Mouse (Mus musculus) forebrain, embryonic 14.5 days (tissue): ENCODE data around the gene Serpinb8. TPM values are rescaled to one million over a fixed set of nuclear protein-coding genes. Genes with fewer than 3 reads are reported as not detected.

Source experiments
- ATAC-seq: fragments of 200-750 bp; cut with Nextera tagmentation; 2 replicates; pipeline ENCODE4 v1.8.0; 2017; ENCODE audit warnings: mild to moderate bottlenecking, moderate library complexity
- DNase-seq: peaks from one replicate; pipeline ENCODE4 v3.0.0-alpha.2; 2015; ENCODE audit warnings: low spot score
- H3K27ac ChIP-seq: fragments of 300-500 bp; sonication (generic); 2 replicates; pipeline ENCODE4 v1.5.1; 2014; ENCODE audit warnings: low read depth, mild to moderate bottlenecking, control low read depth, low read length, moderate library complexity
- H3K27me3 ChIP-seq: fragments of 300-500 bp; sonication (generic); replicated peaks from 2 replicates; pipeline ENCODE4 v1.6.1; 2014; ENCODE audit warnings: low read length, control low read depth, mixed read lengths; ENCODE audit not compliant: control insufficient read depth, insufficient read depth
- H3K36me3 ChIP-seq: fragments of 300-500 bp; sonication (generic); 2 replicates; pipeline ENCODE4 v1.6.1; 2014; ENCODE audit warnings: low read length, control low read depth; ENCODE audit not compliant: control insufficient read depth, insufficient read depth
- H3K4me1 ChIP-seq: fragments of 300-500 bp; sonication (generic); 2 replicates; pipeline ENCODE4 v1.6.1; 2014; ENCODE audit warnings: antibody characterized with exemption, low read length, control low read depth; ENCODE audit not compliant: control insufficient read depth, insufficient read depth
- H3K4me2 ChIP-seq: fragments of 300-500 bp; sonication (generic); 2 replicates; pipeline ENCODE4 v1.6.1; 2014; ENCODE audit warnings: mild to moderate bottlenecking, control low read depth, low read length
- H3K4me3 ChIP-seq: fragments of 300-500 bp; sonication (generic); 2 replicates; pipeline ENCODE4 v1.5.1; 2014; ENCODE audit warnings: low read depth, low read length, control low read depth
- H3K9ac ChIP-seq: fragments of 300-500 bp; sonication (generic); 2 replicates; pipeline ENCODE4 v1.6.1; 2014; ENCODE audit warnings: mild to moderate bottlenecking, low read length, control low read depth, moderate library complexity
- H3K9me3 ChIP-seq: fragments of 300-500 bp; sonication (generic); replicated peaks from 2 replicates; pipeline ENCODE4 v1.6.1; 2016; ENCODE audit warnings: low read length, control low read depth, mixed read lengths; ENCODE audit not compliant: control insufficient read depth
- WGBS: fragments of 180-500 bp; shearing (Covaris S2); extraction: QIAGEN DNeasy Blood & Tissue Kit; methylation state at CpG from one replicate; pipeline ENCODE4 v1.1.7; 2014; 5-methylcytosine and 5-hydroxymethylcytosine counted together
- polyA plus RNA-seq: library from polyadenylated mRNA; unstranded; fragments of >200 nt; fragmentation: Nextera tagmentation; extraction: Ambion mirVana; gene quantifications from 2 replicates; pipeline ENCODE4 v1.2.1, GENCODE M21; 2014

Gene Serpinb8
- polyA plus RNA-seq, 1 experiment from 2014 or later = 0.09 TPM

DNA sequence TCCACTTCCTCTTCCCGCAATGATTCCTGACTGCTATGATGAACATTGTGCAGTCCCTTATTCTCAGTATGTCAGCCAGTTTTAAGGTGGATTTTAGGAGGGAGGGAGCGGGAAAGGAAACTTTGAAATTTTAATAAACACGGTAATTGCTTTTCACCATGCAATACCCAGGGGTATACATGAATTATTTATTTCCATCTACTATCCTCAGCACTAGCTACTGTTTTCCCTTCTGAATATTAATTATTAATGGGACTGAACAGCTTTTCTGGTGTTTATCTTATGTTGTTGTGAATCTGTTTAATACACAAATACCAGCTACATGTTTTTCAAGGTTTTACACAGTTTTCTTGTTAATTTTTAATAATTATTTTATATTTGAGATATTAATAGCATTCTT lies 4.9 kb upstream of the Serpinb8 start:
- H3K4me3 ChIP-seq = no peak overlapping the region
- no peaks in the 10 kb centered on the region for H3K9me3 ChIP-seq
- H3K27me3 ChIP-seq = no peaks in the 10 kb centered on the region
- no peak overlapping the region for H3K4me2 ChIP-seq
- DNase-seq = no peak
- whole genome bisulfite sequencing = 92% methylated on average over 3 of the region's 3 CpGs
- H3K36me3 ChIP-seq = no peaks in the 10 kb centered on the region
- no peaks in the 10 kb centered on the region for H3K4me1 ChIP-seq
- ATAC-seq = no peak
- no peak overlapping the region for H3K27ac ChIP-seq
- no peak overlapping the region for H3K9ac ChIP-seq

DNA sequence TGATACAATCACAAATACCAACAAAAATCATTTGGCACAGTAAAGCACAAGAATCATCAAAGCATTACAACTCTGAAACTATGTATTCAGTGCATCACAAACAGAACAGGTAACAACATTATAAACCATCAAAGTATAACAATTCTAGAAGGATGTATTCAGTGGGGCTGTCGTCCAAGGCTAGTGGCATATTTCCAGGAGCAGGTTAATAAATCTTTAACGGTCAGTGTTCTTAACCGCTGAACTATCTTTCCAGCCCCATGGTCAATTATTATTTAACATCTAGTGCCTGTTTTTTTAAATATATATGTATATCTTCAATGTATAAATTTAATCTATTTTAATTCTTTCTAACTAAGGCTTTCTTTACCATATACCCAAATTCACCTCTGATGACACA lies 3.6 kb upstream of the Serpinb8 start:
- no peak for ATAC-seq
- DNase-seq = no peak
- Histone ChIP-seq H3K9me3 (no peaks in the 10 kb centered on the region), H3K36me3 (no peaks in the 10 kb centered on the region), H3K9ac (no peak overlapping the region), H3K4me1 (peaks cover 2% of the 10 kb centered on the region; the same call in 1 of the 2 replicates), H3K4me2 (no peak overlapping the region), H3K27me3 (no peaks in the 10 kb centered on the region), H3K4me3 (no peak overlapping the region), H3K27ac (no peak overlapping the region)
- 92% methylated on average over 3 of the region's 3 CpGs for WGBS

DNA sequence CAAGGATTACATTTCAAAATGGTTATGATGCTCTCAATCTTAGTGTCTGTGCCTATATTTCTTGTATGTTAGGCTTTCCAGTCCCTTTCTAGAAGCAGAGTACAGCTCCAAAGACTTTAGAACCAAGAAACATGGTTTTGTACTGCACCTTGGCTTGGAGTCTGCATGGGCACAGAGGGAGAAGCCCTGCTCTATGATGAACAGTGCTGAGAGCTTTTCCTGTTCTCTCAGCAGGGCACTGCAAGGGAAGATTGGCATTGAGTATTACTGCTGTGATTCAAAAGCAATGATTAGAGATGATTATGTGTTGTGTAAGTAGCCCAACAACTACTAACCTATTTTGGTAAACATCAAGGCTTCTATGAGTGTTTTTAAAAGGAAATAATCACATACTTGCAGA lies 1.6 kb upstream of the Serpinb8 start:
- H3K9ac ChIP-seq = no peak overlapping the region
- H3K36me3 ChIP-seq = no peaks in the 10 kb centered on the region
- no peak overlapping the region for H3K4me2 ChIP-seq
- H3K9me3 ChIP-seq = no peaks in the 10 kb centered on the region
- no peak overlapping the region for H3K4me3 ChIP-seq
- no peak overlapping the region for H3K27ac ChIP-seq
- DNase-seq = no peak
- H3K27me3 ChIP-seq = no peaks in the 10 kb centered on the region
- H3K4me1 ChIP-seq = peaks cover 2% of the 10 kb centered on the region; the same call in 1 of the 2 replicates
- no peak for ATAC-seq

DNA sequence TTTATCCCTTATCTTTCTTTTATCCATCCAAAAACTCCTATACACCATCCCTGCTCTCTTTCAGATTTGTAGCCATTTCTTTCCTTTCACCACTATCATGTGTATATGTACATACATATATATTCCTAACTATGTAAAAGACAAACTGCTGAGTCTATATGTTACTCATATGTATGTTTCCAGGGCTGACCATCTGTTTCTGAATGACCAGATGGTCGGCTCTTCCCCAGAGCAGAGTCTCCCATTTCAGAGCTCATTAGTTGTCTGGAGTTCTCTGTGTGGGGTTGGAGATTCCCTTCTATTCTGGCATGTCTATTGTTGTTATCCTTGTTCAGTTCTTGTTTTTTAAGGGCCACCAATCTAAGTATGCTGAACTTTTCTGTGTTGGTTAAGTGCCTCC lies 1.2 kb upstream of the Serpinb8 start:
- ATAC-seq = no peak; the same call in 1 of the 2 replicates
- no peaks in the 10 kb centered on the region for H3K27me3 ChIP-seq
- no peak for DNase-seq
- no peaks in the 10 kb centered on the region for H3K36me3 ChIP-seq
- H3K4me3 ChIP-seq = no peak overlapping the region
- H3K9me3 ChIP-seq = no peaks in the 10 kb centered on the region
- no peak overlapping the region for H3K9ac ChIP-seq
- H3K4me2 ChIP-seq = no peak overlapping the region
- peaks cover 2% of the 10 kb centered on the region; the same call in 1 of the 2 replicates for H3K4me1 ChIP-seq
- 45% methylated on average over 1 of the region's 1 CpGs for WGBS
- no peak overlapping the region for H3K27ac ChIP-seq

DNA sequence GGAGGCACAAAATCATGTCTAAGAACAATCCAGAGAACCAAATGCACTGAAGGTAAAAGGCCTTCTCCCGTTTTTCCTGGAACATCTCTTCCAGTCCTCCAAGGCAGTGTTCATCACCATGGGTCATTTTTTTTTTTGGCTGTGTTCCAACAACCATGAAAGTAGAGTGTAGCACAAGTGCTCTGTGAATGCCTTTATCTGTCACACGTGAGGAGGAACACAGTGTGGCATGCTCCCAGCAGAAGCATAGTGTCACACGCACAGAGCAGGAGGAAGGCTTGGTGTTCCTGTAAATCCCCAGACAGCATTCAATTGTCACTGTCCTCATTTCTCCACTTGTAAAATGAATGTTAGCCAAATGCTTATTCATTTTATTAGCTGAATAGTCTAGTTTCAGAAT lies 2.8 kb downstream of the Serpinb8 start:
- peaks cover 2% of the 10 kb centered on the region; the same call in 1 of the 2 replicates for H3K4me1 ChIP-seq
- 79% methylated on average over 3 of the region's 3 CpGs for WGBS
- H3K36me3 ChIP-seq = no peaks in the 10 kb centered on the region
- H3K4me3 ChIP-seq = no peak overlapping the region
- no peak overlapping the region for H3K9ac ChIP-seq
- DNase-seq = no peak
- H3K4me2 ChIP-seq = no peak overlapping the region
- no peak overlapping the region for H3K27ac ChIP-seq
- no peaks in the 10 kb centered on the region for H3K9me3 ChIP-seq
- no peaks in the 10 kb centered on the region for H3K27me3 ChIP-seq
- ATAC-seq = no peak

DNA sequence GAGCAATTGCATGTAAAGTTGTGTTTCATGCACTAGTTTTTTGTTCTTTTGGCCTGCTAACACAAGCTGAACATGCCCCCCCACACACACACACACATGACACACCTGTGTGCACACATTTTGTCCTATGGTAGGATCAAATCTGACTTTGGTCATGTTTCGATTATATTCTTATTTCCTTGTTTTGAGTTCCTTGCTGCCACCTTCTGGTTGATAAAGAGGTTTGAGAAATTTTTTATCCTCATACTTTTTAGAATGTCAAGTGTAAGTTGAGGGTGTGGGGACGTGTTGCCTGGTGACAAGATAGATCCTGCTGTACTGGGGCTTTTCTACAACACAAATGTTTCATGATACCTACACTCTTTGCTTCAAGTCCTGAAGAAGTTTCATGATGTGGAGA lies 3.7 kb downstream of the Serpinb8 start:
- H3K27ac ChIP-seq = no peak overlapping the region
- no peak overlapping the region for H3K9ac ChIP-seq
- no peak overlapping the region for H3K4me3 ChIP-seq
- no peaks in the 10 kb centered on the region for H3K36me3 ChIP-seq
- no peaks in the 10 kb centered on the region for H3K9me3 ChIP-seq
- H3K4me2 ChIP-seq = no peak overlapping the region
- ATAC-seq (no peak), DNase-seq (peak; percentile 4)
- H3K4me1 ChIP-seq = peaks cover 2% of the 10 kb centered on the region; the same call in 1 of the 2 replicates
- no peaks in the 10 kb centered on the region for H3K27me3 ChIP-seq
- WGBS = 76% methylated on average over 2 of the region's 2 CpGs

DNA sequence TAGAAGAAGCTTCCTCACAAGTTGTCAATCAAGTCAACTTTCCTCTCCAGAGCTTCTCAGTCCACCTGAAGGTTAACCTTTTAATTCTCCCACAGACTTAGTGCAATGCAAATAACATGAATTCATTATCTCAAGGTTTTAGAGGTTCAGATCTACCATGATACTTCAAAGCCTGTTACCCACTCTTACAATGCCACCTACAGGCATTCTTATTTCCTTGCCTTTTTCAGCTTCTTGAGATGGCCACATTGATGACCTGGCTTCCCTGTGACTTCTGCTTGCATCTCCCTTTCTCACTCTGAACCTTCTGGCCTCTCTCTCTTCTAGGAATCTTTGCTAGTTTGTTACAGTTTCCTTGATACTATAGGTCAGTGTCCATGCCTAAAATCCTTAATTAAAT lies 7.1 kb downstream of the Serpinb8 start:
- ATAC-seq = no peak
- Histone ChIP-seq H3K27ac (no peak overlapping the region), H3K4me3 (no peak overlapping the region), H3K36me3 (no peaks in the 10 kb centered on the region), H3K9me3 (no peaks in the 10 kb centered on the region), H3K4me1 (no peaks in the 10 kb centered on the region), H3K4me2 (no peak overlapping the region), H3K9ac (no peak overlapping the region), H3K27me3 (no peaks in the 10 kb centered on the region)
- no peak for DNase-seq

DNA sequence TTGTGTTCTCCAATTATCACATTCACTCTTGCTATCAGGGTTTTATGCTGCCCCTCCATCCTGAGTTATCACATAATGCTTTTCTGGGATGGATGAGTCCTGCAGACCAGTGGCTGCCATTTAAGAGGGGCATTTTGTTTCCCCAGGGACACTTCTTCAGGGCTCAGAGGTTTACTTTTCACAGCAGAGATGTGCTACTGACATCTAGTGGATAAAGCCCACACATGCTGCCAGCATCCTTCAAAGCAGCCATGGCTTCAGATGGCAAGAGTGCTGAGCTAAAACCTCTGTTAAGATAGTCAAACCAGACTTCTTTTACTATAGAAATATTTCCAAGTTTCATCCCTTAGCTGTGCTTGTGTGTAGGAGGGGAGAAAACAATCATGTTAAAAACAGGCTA lies 8.7 kb downstream of the Serpinb8 start:
- Histone ChIP-seq H3K9me3 (no peaks in the 10 kb centered on the region), H3K36me3 (no peaks in the 10 kb centered on the region), H3K27me3 (no peaks in the 10 kb centered on the region), H3K27ac (no peak overlapping the region), H3K4me2 (no peak overlapping the region), H3K9ac (no peak overlapping the region), H3K4me1 (no peaks in the 10 kb centered on the region), H3K4me3 (no peak overlapping the region)
- DNase-seq (peak; percentile 43), ATAC-seq (0 out of 2 replicates have a peak, but pooled peaks have one; percentile 52)

DNA sequence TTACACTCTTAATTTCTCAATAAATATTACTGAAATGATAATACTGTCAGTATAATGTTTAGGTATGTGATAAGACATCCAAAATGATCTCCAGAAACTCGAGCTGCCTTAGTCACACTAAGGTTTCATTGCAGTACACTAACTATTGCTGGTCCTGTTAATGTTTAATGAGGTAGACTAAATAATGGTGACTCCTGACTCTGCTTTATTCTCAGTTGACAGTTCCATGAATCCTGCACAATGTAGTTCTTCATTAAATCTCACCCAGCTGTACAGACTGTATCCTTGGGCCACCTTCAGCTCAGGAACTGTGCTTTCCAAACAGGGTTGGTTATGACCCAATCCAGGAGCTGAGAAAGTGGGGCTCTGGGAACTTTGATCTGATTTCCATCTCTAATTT lies 19.1 kb downstream of the Serpinb8 start:
- Histone ChIP-seq H3K27ac (no peak overlapping the region), H3K4me3 (no peak overlapping the region), H3K4me1 (no peaks in the 10 kb centered on the region), H3K9ac (no peak overlapping the region), H3K36me3 (no peaks in the 10 kb centered on the region), H3K4me2 (no peak overlapping the region), H3K9me3 (no peaks in the 10 kb centered on the region), H3K27me3 (no peaks in the 10 kb centered on the region)
- no peak for DNase-seq
- ATAC-seq = no peak
- WGBS = 41% methylated on average over 1 of the region's 1 CpGs
